Mouse (Mus musculus) fat pad, adult 2 months (tissue): ENCODE results near the gene Usp30.

Experiments
- DNase-seq: peaks from one replicate; pipeline ENCODE4 v3.0.0-alpha.2; 2011; ENCODE audit warnings: low read depth, low spot score; ENCODE audit errors: extremely low read depth

Gene Usp30

DNA sequence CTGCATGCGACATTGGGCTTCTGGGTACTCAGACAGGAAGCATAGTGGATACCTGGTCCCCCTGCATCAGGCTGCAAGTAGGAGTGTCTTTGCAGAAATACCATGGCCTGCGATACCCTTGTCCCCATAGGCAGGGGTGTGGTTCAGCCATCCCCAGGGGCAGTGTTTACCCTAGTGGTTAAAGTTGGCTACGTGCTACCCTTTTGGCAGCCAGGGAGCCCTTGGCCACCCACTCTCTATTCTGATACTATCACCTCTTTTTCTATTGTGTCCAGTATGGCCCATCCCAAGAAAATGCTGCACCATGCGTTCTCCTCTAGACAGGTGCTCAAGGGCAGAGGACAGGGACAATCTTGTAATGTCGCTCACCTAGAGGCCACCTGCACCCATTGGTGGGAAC, 89.5 kb downstream of the Usp30 start:
- no peak for DNase-seq

DNA sequence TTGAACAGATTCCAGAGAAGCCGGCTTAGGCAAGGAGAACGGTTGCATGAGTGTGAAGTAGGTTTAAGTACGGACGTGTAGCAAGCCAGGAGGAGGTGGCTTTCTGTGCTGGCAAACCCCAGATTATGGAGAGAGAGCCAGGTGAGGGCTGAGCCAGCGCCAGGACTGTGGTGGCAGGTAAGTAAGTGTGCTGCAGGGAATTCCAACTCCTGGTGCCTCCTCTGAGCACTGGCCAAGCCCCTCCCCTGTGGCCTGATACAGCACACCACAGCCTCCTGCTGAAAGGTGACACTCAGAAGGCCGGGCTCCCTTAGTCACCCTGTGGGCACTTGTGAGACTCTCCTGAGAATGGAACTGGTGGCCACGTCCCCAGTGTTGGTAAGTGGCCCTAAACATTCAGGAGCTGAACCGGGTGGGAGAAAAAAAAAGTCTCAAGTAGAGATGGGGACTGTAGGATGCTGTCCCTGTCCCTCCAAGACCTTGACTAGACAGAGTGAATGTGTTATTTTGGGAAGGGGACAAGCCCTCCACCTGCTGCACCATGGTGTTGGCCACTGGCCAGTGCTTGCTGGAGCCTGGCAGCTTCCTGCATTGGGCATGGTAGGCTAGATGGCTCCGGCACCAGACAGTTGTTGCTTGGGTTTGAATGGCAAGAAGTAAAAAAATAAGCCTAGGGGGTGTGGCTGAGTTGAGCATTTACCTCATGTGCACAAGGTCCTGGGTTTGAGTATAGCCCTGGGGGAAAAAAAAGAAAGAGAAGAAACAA, 90.1 kb downstream of the Usp30 start:
- peak; percentile 95 for DNase-seq

DNA sequence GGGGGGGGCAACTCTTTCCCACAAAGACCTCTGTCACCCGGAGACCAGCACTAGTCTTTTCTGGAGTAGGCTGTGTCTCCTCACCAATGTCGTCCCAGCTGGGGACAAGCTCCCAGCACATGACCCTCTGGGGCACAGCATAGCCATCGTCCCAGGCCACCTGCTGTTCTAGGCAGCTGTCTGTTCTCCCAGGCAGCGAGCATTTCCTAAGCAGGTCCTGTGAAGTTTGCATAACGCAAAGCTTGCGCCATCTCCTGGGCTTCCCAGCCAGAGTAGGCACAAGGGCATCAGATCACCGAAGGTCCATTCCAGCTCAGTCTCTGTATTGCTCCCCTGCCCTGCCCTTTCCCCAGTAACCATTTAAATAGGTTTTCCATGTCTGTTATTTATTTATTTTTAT, 92.0 kb downstream of the Usp30 start:
- no peak for DNase-seq

DNA sequence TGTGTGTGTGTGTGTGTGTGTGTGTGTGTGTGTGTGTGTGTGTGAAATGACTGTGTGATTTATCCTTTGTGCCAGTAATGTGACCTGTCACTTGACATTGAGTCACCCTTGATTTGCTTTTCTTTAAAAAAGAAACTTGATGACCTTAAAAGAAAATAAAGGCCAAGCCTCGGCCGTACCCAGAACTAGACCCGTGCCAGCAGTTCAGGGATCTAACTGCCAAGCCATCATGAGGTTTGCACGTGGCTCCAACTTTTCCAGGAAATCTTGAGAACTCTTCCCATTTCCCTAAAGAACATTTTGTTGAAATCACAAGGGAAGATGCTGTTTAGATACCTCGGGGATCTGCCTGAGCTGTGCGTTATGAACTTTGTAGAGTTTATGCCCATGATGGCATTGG, 96.2 kb downstream of the Usp30 start:
- no peak for DNase-seq

DNA sequence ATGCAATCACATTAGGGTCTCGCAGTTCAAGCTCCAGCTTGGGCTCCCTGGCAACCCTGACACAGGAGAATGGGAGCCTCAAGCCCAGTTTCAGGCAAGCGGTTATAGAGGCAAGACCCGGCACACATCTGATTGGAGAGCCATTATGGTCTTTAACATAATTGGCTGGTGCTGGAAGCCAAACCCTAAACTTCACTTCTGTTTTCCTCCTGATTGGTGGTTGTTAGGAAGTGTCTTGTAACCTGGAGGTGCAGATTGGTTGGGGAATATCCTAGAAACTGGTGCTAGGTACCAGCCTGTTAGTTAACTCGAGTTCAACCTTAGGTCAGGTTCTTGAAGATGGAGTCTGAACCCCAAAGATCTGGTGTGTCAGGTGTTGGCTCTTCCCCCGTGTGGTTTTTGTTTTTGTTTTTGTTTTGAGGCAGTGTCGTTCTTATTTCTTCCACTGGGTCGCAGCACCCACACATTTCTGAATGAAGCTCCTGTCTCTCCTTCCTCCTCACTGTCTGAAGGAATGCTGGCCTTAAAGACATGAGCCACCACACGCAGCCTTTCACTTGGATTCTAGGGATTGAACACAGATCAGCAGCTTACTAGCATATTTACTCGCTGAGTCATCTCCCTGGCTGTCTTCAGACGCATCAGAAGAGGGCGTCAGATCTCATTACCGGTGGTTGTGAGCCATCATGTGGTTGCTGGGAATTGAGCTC, 97.0 kb downstream of the Usp30 start:
- no peak for DNase-seq

DNA sequence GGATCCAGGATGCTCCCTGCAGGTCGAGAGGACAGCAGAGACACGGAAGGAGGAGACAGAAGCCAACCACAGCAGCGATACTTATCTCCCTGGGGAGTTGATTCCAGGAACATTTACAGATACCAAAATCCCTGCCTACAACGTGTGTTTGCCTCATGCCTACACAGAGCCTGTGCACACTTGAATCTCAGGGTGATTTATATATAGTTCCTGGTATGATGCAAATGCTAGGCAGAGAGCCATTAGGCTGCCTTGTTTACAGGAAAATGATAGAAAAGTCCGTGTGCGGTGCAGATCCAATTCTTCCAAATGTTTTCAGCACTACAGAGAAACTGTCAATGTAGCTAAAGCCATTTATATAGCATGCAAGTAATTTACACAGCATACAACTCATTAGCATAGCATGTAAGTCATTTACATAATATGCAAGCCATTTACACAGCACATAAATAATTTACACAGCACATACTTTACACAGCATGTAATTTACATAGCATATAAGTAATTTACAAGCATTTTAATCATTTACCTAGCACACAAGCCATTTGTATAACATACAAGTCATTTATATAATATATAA, 97.9 kb downstream of the Usp30 start:
- no peak for DNase-seq

DNA sequence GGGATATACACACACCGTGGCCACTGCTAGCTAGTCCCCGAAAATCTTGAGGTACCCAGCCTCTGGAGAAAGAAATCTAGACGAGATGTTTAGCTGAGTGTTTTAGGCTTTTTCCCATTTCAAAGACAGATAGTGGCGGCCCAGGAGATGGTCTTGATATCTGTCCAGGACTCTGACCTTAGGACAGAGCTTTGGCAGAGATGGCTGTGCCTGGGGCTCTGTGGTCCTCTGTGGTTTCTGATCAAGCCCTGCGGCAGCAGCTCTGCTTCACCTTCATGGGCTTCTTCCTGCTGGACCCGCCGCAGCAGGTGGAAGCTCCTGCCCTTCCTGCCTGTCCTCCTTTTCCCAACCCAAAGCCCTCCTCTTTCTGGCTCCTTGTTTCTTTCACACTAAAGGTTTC, 105.1 kb downstream of the Usp30 start:
- no peak for DNase-seq

DNA sequence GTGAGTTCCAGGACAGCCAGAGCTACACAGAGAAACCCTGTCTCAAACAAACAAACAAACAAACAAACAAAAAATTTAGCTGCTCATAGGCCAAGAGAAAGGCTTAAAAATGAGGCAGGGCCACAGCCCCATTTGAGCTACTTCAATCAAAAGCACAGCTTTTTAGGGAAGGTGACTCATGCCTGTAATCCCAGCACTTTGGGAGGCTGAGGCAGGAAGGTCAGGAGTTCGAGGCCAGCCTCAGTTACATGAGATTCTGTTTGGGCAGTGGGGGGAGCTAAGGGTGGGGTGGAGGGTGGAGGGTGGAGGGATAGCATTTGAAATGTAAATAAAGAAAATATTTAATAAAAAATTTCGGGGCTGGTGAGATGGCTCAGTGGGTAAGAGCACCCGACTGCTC, 107.7 kb downstream of the Usp30 start:
- DNase-seq = no peak

DNA sequence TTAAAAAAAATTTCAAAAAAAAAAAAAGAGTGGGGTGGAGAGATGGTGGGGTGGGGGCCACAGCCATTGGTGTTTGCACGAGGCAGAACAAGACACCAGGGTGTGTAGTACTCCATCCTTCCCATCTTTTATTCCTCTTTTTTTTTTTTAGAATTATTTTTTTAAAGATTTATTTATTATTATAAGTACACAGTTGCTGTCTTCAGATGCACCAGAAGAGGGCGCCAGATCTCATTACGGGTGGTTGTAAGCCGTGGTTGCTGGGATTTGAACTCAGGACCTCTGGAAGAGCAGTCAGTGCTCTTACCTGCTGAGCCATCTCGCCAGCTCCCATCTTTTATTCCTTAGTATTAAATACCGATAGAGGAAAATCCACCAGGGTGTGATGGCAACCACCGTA, 108.2 kb downstream of the Usp30 start:
- no peak for DNase-seq

DNA sequence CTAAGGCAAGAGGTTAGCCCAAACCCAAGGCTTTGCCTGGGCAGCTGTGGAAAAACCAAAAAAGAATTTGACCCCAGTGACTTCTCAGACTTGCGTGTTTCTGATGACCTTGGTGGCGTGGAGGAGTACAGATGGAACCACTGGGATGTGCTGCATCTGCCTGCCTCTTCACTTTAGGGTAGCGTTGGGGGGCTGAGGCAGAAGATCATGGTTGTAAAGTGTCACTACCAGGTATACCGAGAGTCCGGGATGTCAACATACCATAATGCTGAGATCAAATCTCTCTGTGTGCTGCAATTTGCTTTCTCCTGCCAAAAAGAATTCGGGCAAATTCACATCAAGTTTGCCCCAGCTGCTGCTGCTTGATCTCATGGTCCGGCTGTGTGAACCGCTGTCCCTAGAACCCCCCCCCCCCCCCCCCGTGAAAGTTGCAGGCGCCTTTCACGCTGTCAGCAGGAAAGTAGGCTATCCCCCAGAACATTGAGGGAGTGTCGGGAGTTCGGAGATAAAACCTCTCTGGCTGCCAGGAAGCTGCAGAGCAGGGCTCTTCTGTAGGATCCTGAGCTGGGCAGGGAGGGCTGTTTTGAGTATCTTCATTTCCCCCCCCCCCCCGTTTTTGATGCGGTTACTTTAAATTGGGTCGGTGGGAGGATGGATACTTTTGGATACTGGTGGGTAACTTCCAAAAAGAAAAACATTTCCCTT, 108.8 kb downstream of the Usp30 start:
- DNase-seq = no peak
